Mouse (Mus musculus) cerebellum, adult 2 months (tissue): ENCODE results near the gene Gzmk.

Experiments used
- CTCF ChIP-seq: fragments of 200-500 bp; IDR thresholded peaks from 2 replicates; pipeline ENCODE4 v1.5.1; 2011; ENCODE audit warnings: low read depth, mild to moderate bottlenecking, control low read depth, low read length, moderate library complexity, borderline replicate concordance; ENCODE audit not compliant: insufficient read depth
- POLR2A ChIP-seq: fragments of 200-500 bp; IDR thresholded peaks from 2 replicates; pipeline ENCODE4 v1.6.1; 2011; ENCODE audit warnings: low read length, control low read depth, borderline replicate concordance; ENCODE audit not compliant: insufficient read depth

DNA sequence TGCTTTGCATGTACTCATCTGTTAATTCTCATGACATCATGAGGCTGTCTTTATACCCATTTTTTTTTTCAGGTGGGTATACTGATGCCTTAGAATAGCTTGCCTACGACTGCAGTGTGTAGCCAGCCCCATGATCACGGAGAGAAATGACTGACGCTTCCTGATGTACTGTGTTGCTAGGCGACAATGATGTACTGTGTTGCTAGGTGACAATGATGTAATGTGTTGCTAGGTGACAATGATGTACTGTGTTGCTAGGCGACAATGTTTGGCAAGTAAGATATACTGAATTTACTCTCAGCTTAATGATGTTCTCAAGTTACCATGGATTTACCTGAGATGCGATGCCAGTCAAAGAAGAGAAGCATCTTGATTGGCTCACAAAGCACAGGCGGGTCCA is at the start of gene Gzmk:
- TF ChIP-seq CTCF (no peak), POLR2A (no peak)
